Mouse (Mus musculus) hindbrain, embryonic 13.5 days (tissue): Measurements from ENCODE around the gene Litaf. TPM values are rescaled to one million over a fixed set of nuclear protein-coding genes. Genes with fewer than 3 reads are reported as not detected.

Experiments
- ATAC-seq: fragments of 200-750 bp; cut with Nextera tagmentation; 2 replicates; pipeline ENCODE4 v1.8.0; 2017; ENCODE audit warnings: moderate TSS enrichment; ENCODE audit not compliant: low FRiP score
- H3K27ac ChIP-seq: fragments of 300-500 bp; sonication (generic); 2 replicates; pipeline ENCODE4 v1.5.1; 2015; ENCODE audit warnings: inconsistent platforms, mild to moderate bottlenecking, moderate library complexity
- H3K27me3 ChIP-seq: fragments of 300-500 bp; sonication (generic); 2 replicates; pipeline ENCODE4 v1.6.1; 2015; ENCODE audit warnings: mild to moderate bottlenecking, inconsistent platforms
- H3K36me3 ChIP-seq: fragments of 300-500 bp; sonication (generic); 2 replicates; pipeline ENCODE4 v1.6.1; 2015; ENCODE audit warnings: mild to moderate bottlenecking, inconsistent platforms
- H3K4me1 ChIP-seq: fragments of 300-500 bp; sonication (generic); replicated peaks from 2 replicates; pipeline ENCODE4 v1.6.1; 2015; ENCODE audit warnings: inconsistent platforms
- H3K4me2 ChIP-seq: fragments of 300-500 bp; sonication (generic); 2 replicates; pipeline ENCODE4 v1.6.1; 2015; ENCODE audit warnings: inconsistent platforms, mild to moderate bottlenecking, moderate library complexity
- H3K4me3 ChIP-seq: fragments of 300-500 bp; sonication (generic); 2 replicates; pipeline ENCODE4 v1.5.1; 2015; ENCODE audit warnings: mild to moderate bottlenecking, inconsistent platforms
- H3K9ac ChIP-seq: fragments of 300-500 bp; sonication (generic); 2 replicates; pipeline ENCODE4 v1.6.1; 2015; ENCODE audit warnings: mild to moderate bottlenecking, inconsistent platforms
- H3K9me3 ChIP-seq: fragments of 300-500 bp; sonication (generic); 2 replicates; pipeline ENCODE4 v1.6.1; 2016; ENCODE audit warnings: inconsistent platforms
- WGBS: fragments of 180-500 bp; shearing (Covaris S2); methylation state at CpG from one replicate; pipeline ENCODE4 v1.1.7; 2015; 5-methylcytosine and 5-hydroxymethylcytosine counted together
- polyA plus RNA-seq: library from polyadenylated mRNA; unstranded; fragments of >200 nt; fragmentation: Nextera tagmentation; extraction: Ambion mirVana; gene quantifications from 2 replicates; pipeline ENCODE4 v1.2.1, GENCODE M21; 2015

Gene Litaf
- polyA plus RNA-seq, 1 experiment from 2014 or later = 36.4 TPM

DNA sequence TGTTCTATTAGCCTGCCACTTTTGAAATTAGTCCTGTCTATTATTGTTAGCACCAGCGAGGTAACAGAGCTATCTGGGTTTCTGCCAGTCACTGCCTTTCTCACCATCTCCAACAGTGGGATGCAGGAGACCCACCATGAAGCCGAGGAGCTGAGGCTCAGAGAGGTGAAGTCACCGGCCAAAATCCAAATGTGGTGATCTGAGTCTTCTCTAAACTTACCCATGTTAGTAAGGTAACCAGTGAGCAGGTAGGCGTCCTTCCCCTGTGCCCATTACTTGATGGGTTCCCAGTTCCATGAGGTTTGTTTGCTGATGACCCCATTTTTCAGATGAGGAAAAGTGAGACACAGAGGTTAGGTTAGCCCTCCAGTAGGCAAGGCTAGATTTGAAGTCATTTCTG lies 1.6 kb downstream of the Litaf start:
- Histone ChIP-seq H3K9ac (no peak overlapping the region), H3K4me1 (peaks cover 55% of the 10 kb centered on the region), H3K4me2 (no peak overlapping the region), H3K27ac (peak overlapping the region; percentile 85; the same call in 1 of the 2 replicates), H3K36me3 (no peaks in the 10 kb centered on the region), H3K4me3 (no peak overlapping the region), H3K27me3 (no peaks in the 10 kb centered on the region), H3K9me3 (no peaks in the 10 kb centered on the region)
- WGBS = 95% methylated on average over 4 of the region's 4 CpGs
- ATAC-seq = no peak

DNA sequence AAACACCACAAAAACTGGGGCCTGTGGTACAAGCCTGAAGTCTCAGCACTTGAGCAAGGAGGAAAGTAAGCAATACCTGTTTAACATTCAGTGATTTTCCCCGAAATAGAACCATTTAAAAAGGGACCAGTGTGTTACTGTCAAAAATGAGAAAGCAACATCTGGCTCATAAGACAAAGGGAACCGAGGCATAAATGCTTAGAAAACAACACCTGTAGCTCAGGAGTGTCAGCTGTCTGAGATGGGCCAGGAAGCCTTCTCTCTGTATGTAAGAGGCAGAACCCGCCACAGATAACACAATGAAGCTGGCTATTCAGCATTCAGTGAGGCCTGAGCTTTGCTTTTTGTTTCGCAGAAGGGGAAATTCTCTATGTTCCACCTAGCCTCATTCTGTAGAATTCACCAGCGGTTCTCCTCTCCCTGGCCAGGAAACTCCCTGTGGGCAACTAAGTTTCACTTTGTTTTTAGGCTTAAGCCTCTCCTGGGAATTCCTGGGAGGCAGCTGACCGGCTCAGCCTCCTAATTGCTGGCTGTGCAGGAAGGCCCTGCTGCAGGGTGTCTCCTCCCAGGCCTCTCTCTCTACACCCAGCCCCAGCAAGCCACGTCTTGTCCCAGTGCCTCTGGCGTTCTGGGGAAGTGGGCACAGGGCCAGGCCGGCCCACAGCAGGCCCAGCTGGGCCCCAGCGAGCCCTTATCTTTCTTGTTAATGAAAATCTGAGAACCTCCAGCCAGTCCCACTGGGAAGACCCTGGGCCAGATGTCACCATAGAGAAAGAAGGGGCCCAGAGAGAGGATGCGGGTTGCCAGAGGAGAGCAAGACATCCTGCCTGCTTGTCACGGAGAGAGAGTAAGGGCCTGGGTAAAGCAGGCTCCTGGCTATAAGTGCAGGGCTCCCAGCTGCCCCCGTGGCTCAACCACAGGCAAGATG lies 2.9 kb downstream of the Litaf start:
- no peaks in the 10 kb centered on the region for H3K36me3 ChIP-seq
- WGBS = 21% methylated on average over 13 of the region's 13 CpGs
- H3K4me3 ChIP-seq = no peak overlapping the region
- H3K9ac ChIP-seq = peak overlapping the region; percentile 43; the same call in 1 of the 2 replicates
- peak overlapping the region; percentile 85 for H3K27ac ChIP-seq
- 0 out of 2 replicates have a peak overlapping the region, but pooled peaks have one; percentile 15 for H3K4me2 ChIP-seq
- H3K4me1 ChIP-seq = peaks cover 43% of the 10 kb centered on the region
- no peak; the same call in 1 of the 2 replicates for ATAC-seq
- H3K27me3 ChIP-seq = no peaks in the 10 kb centered on the region
- no peaks in the 10 kb centered on the region for H3K9me3 ChIP-seq

DNA sequence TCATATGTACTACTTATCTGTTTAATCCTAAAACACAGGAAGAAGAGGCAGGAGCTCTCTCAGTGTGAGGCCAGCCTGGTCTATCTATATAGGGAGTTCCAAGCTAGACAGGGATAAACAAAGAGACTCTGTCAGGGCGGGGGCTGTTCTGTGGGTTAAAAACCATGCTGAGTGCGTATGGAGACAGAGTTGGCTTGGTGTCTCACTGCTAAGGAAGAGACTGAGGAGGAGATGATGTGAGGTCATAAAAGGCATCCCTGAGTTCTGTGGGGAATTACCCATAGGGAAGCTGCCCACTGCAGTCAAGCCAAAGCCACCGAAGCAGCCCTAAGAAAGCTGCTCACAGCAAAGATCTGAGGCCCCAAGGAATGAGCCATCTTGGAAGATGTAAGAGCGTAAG lies 5.3 kb downstream of the Litaf start, which contains the start of gene Snn:
Gene Snn (plus strand): TSS at position 301 of the 400 bp plus-strand sequence.
- Histone ChIP-seq H3K4me2 (no peak within 1 kb of the TSS), H3K9me3 (no peaks in the 10 kb centered on the region), H3K27ac (no peak within 1 kb of the TSS), H3K4me1 (peaks cover 32% of the 10 kb centered on the region), H3K36me3 (no peaks in the 10 kb centered on the region), H3K4me3 (no peak within 1 kb of the TSS), H3K9ac (no peak within 1 kb of the TSS), H3K27me3 (no peaks in the 10 kb centered on the region)
- 82% methylated on average over 4 of the region's 4 CpGs for WGBS
- no peak for ATAC-seq

DNA sequence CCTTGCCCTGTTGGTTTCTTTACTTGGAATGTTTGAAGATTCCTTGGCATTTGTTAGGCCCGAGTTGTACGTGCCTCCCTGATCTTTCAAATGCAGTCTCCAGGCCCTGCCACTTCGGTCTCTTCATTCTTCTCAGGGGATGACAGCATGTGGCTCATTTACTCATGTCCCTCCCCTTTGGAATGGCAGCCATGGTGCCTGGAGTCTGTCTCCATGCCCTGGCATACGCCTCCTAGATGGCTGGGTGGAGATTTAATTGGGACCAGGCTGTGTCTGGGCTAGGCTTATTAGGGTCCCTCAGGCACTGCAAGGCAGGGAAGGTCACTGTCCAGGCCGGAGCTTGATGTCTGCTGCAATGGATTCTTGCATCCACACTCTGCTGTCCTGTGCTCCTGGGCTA lies 10.0 kb downstream of the Litaf start:
- Histone ChIP-seq H3K4me2 (no peak overlapping the region), H3K9me3 (no peaks in the 10 kb centered on the region), H3K27me3 (no peaks in the 10 kb centered on the region), H3K4me1 (no peaks in the 10 kb centered on the region), H3K4me3 (no peak overlapping the region), H3K9ac (no peak overlapping the region), H3K36me3 (no peaks in the 10 kb centered on the region), H3K27ac (no peak overlapping the region)
- no peak for ATAC-seq
- 79% methylated on average over 5 of the region's 5 CpGs for WGBS

DNA sequence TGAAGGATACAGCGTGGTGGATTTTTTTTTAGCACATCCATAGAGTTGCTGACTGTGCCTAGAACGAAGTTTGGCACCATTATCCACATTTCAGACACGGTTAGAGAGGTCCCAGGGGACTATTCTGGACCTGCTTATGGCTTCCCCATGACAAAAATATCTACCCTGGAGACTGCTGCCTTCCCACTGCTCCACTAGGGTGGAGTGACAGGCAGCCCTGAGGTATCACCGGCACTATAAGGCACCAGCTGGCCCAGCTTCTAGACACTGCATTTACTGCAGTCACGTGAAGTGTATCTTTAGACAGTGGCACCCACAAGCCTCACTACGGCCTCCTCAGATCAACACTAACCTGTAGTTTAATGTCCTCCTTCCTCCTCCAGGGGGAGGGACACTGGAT lies 11.1 kb downstream of the Litaf start:
- no peak overlapping the region for H3K4me2 ChIP-seq
- no peak overlapping the region for H3K9ac ChIP-seq
- WGBS = 86% methylated on average over 6 of the region's 6 CpGs
- no peaks in the 10 kb centered on the region for H3K4me1 ChIP-seq
- ATAC-seq = no peak
- H3K27ac ChIP-seq = no peak overlapping the region
- no peak overlapping the region for H3K4me3 ChIP-seq
- no peaks in the 10 kb centered on the region for H3K9me3 ChIP-seq
- no peaks in the 10 kb centered on the region for H3K27me3 ChIP-seq
- no peaks in the 10 kb centered on the region for H3K36me3 ChIP-seq

DNA sequence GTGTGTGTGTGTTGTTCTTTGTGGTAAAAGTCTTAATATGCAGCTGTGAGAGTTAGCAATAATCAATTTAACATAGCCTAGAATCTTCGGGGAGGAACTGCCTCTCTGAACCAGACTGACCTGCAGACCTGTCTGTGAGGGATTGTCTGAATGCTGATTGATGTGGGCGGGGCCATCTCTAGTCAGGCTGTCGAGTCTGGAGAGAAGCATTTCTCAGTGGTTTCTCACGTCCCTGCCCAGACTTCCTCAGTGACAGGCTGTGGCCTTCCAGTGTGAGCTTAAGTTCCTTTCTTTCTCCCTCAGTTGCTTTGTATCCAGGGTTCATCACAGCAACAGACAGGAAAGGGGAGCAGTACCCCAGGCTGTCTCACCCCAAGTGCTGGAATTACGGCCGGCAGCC lies 11.5 kb downstream of the Litaf start:
- Histone ChIP-seq H3K27me3 (no peaks in the 10 kb centered on the region), H3K4me1 (no peaks in the 10 kb centered on the region), H3K4me3 (no peak overlapping the region), H3K4me2 (no peak overlapping the region), H3K27ac (no peak overlapping the region), H3K9ac (no peak overlapping the region), H3K9me3 (no peaks in the 10 kb centered on the region), H3K36me3 (no peaks in the 10 kb centered on the region)
- 64% methylated on average over 6 of the region's 6 CpGs for WGBS
- no peak for ATAC-seq

DNA sequence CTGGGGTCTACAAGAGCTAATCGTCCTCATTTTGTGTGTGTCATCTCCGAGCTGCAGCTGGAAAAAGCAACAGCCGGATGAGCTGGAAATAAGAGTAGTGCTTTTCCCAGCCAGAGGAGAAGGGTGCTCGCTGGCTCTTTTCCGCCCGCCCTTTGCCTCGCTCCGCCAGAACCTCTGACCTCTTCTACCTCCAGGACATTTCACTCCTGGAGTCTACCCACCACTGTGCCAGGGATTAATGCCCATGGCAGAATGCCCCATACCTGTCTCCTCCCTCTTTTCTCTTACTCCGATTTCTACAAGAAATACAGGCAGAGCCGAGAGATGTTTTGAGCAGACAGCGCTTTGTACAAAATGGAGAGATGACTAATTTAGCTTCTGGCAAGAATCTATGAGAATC lies 14.8 kb downstream of the Litaf start:
- Histone ChIP-seq H3K4me1 (no peaks in the 10 kb centered on the region), H3K27me3 (no peaks in the 10 kb centered on the region), H3K9ac (no peak overlapping the region), H3K4me3 (no peak overlapping the region), H3K4me2 (no peak overlapping the region), H3K36me3 (no peaks in the 10 kb centered on the region), H3K9me3 (no peaks in the 10 kb centered on the region), H3K27ac (no peak overlapping the region)
- WGBS = 91% methylated on average over 11 of the region's 11 CpGs
- ATAC-seq = no peak

DNA sequence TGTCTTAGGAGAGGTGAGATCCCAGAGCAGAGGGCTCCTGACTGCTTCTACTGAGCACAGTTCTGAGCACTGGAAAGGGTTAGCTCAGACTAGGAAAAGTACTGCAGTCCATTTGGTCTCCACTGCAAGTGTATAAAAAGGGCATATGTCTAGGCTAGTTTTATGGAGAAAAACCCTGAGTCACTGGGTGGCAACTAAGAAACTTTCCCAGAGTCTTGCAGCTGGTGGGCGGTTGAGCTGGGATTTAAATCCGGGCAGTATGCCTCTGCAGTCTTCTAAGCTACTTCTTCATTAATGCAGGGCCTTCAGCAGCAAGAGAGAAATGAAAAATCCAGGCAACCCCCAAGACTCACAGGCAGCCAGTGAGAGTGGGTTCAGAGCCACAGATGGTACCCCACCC lies 15.7 kb downstream of the Litaf start:
- Histone ChIP-seq H3K4me2 (no peak overlapping the region), H3K27ac (no peak overlapping the region)
- 89% methylated on average over 2 of the region's 2 CpGs for WGBS

DNA sequence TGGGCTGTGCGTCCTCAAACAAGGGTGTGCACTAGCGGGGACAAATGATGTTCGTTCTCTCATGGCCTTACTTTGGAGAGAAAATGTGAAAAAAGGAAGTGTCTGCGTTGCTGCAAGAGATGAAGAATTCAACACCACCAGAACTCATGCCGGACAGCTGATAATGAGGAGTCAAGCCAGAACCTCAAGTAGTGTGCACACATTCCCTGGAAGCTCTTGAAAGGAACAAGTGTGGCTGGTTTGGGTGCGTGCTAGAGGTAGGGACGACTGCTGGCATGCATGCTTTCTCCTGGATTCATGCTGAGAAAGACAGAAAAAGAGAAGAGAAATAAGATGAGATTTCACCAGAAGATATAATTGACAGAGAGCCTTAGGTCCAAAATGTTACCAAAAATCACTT lies 18.8 kb downstream of the Litaf start:
- no peaks in the 10 kb centered on the region for H3K9me3 ChIP-seq
- no peak overlapping the region for H3K27ac ChIP-seq
- no peak overlapping the region for H3K9ac ChIP-seq
- no peak for ATAC-seq
- 87% methylated on average over 7 of the region's 7 CpGs for WGBS
- no peaks in the 10 kb centered on the region for H3K4me1 ChIP-seq
- no peaks in the 10 kb centered on the region for H3K36me3 ChIP-seq
- H3K4me2 ChIP-seq = no peak overlapping the region
- no peaks in the 10 kb centered on the region for H3K27me3 ChIP-seq
- no peak overlapping the region for H3K4me3 ChIP-seq

More for the DNA sequence above, 15.7 kb downstream of the Litaf start:
- no peak overlapping the region for H3K4me3 ChIP-seq
- no peaks in the 10 kb centered on the region for H3K27me3 ChIP-seq
- H3K36me3 ChIP-seq = no peaks in the 10 kb centered on the region
- ATAC-seq = no peak
- no peaks in the 10 kb centered on the region for H3K4me1 ChIP-seq
- no peak overlapping the region for H3K9ac ChIP-seq
- H3K9me3 ChIP-seq = no peaks in the 10 kb centered on the region

DNA sequence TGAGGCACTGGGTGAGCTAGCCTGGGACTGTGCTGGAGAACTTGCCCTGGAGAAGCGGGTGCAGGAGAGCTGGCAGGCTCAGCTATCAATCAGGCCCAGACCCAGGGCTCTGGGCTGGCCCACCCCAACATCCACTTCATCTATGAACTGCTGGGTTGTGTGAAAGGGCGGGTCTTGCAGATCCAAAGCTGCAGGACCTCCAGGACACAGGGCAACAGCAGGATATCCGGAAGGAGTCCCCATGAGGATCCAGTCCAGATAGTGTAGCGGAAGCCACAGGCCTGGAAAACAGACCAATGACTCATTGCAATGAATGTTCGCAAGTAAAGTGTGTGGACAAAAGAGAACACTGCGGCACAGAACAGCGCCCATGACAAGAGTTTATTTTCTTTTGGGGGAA lies 19.5 kb downstream of the Litaf start:
- Histone ChIP-seq H3K27ac (no peak overlapping the region), H3K4me3 (no peak overlapping the region), H3K36me3 (no peaks in the 10 kb centered on the region), H3K9me3 (no peaks in the 10 kb centered on the region), H3K9ac (no peak overlapping the region), H3K4me1 (no peaks in the 10 kb centered on the region), H3K27me3 (no peaks in the 10 kb centered on the region), H3K4me2 (no peak overlapping the region)
- ATAC-seq = no peak
- 88% methylated on average over 7 of the region's 7 CpGs for WGBS

DNA sequence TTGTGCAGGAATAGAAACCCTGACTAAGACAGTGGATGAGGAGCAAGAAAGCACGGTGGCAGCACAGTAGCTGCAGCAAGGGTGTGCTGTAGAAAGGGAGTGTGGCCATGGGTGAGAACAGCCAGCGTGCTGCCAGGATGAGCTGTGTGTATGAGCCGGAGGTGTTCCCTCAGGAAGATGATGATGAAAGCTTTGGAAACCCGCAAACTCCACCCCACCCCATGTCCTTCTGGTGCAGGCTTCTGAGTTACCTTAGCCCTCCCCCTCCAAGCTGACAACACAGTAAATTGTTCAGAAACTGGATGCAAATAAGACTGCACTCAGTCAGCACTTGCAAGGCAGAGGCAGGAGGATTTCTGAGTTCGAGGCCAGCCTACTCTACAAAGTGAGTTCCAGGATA lies 22.7 kb downstream of the Litaf start:
- Histone ChIP-seq H3K27me3 (no peaks in the 10 kb centered on the region), H3K4me2 (no peak overlapping the region), H3K9me3 (no peaks in the 10 kb centered on the region), H3K9ac (no peak overlapping the region), H3K4me3 (no peak overlapping the region), H3K27ac (no peak overlapping the region), H3K4me1 (no peaks in the 10 kb centered on the region; the same call in 1 of the 2 replicates), H3K36me3 (no peaks in the 10 kb centered on the region)
- no peak for ATAC-seq
- WGBS = 88% methylated on average over 5 of the region's 5 CpGs

DNA sequence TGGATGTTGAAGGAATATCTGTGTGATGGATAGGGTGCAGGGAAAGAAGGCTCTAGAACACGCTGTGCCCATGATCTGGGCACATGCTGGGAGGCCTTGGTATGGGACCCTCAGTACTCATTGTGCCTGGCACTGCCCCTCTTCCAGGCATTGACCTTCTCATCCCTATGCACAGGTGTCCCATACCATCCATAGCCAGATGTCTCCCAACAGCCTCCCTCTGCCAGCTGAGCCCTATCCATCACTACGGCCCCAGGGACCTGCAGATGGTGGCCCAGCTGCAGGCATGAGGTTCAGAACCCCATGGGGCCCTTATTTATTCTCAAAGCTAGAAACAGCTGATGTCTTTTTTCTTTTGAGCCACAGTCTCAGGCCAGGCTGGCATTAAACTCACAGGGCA lies 25.4 kb downstream of the Litaf start:
- Histone ChIP-seq H3K9me3 (no peaks in the 10 kb centered on the region), H3K9ac (no peak overlapping the region), H3K36me3 (no peaks in the 10 kb centered on the region), H3K4me2 (no peak overlapping the region), H3K27me3 (no peaks in the 10 kb centered on the region), H3K4me3 (no peak overlapping the region), H3K27ac (no peak overlapping the region), H3K4me1 (no peaks in the 10 kb centered on the region; the same call in 1 of the 2 replicates)
- WGBS = 54% methylated on average over 2 of the region's 2 CpGs
- ATAC-seq = no peak
